Mouse (Mus musculus) liver, adult 2 months (tissue): ENCODE data around the gene Apoh. TPM values are rescaled to one million over a fixed set of nuclear protein-coding genes. Genes with fewer than 3 reads are reported as not detected.

Experiments
- DNase-seq: peaks from one replicate; pipeline ENCODE4 v3.0.0-alpha.2; 2011; ENCODE audit warnings: low read depth, low spot score; ENCODE audit errors: extremely low read depth
- H3K27ac ChIP-seq: fragments of 200-500 bp; replicated peaks from 2 replicates; pipeline ENCODE4 v1.5.1; 2012; ENCODE audit warnings: low read depth, mild to moderate bottlenecking, control low read depth, inconsistent platforms, low read length; ENCODE audit not compliant: insufficient read depth
- H3K27me3 ChIP-seq: fragments of 200-500 bp; 2 replicates; pipeline ENCODE4 v1.6.1; 2012; ENCODE audit warnings: mild to moderate bottlenecking, moderate library complexity, low read length, inconsistent platforms; ENCODE audit not compliant: control insufficient read depth, insufficient read depth
- H3K36me3 ChIP-seq: fragments of 200-500 bp; 2 replicates; pipeline ENCODE4 v1.6.1; 2012; ENCODE audit warnings: low read length, inconsistent platforms; ENCODE audit not compliant: control insufficient read depth, insufficient read depth
- H3K4me1 ChIP-seq: fragments of 200-500 bp; 2 replicates; pipeline ENCODE4 v1.6.1; 2011; ENCODE audit warnings: low read length; ENCODE audit not compliant: control insufficient read depth, insufficient read depth
- H3K4me3 ChIP-seq: fragments of 200-500 bp; 2 replicates; pipeline ENCODE4 v1.5.1; 2011; ENCODE audit warnings: low read depth, mild to moderate bottlenecking, control low read depth, low read length, moderate library complexity; ENCODE audit not compliant: insufficient read depth
- H3K79me2 ChIP-seq: fragments of 200-500 bp; 2 replicates; pipeline ENCODE4 v1.6.1; 2012; ENCODE audit warnings: inconsistent platforms, mild to moderate bottlenecking, low read length, moderate library complexity; ENCODE audit not compliant: control insufficient read depth, insufficient read depth
- H3K9ac ChIP-seq: fragments of 200-500 bp; 2 replicates; pipeline ENCODE4 v1.6.1; 2012; ENCODE audit warnings: low read depth, mild to moderate bottlenecking, control low read depth, inconsistent platforms, low read length
- CTCF ChIP-seq: fragments of 200-500 bp; IDR thresholded peaks from 2 replicates; pipeline ENCODE4 v1.5.1; 2011; ENCODE audit warnings: low read depth, low read length, control low read depth
- POLR2A ChIP-seq: fragments of 200-500 bp; IDR thresholded peaks from 2 replicates; pipeline ENCODE4 v1.6.1; 2011; ENCODE audit warnings: low read length, control low read depth; ENCODE audit not compliant: insufficient read depth; ENCODE audit errors: extremely low read depth
- WGBS: fragments of 180-500 bp; shearing (Covaris S2); methylation state at CpG from one replicate; pipeline ENCODE4 v1.1.7; 2018; 5-methylcytosine and 5-hydroxymethylcytosine counted together
- polyA plus RNA-seq: library from polyadenylated mRNA; depleted of rRNA; stranded (reverse); fragments of >200 nt; gene quantifications from 2 replicates; pipeline ENCODE4 v1.2.3, GENCODE M21; 2012
- total RNA-seq: library from RNA; depleted of rRNA; stranded (reverse); fragments of >200 nt; gene quantifications from 2 replicates; pipeline ENCODE4 v1.2.3, GENCODE M21; 2014

The Apoh gene
- total and polyA plus RNA-seq, 2 experiments, result 2,235 to 3,004 TPM

DNA sequence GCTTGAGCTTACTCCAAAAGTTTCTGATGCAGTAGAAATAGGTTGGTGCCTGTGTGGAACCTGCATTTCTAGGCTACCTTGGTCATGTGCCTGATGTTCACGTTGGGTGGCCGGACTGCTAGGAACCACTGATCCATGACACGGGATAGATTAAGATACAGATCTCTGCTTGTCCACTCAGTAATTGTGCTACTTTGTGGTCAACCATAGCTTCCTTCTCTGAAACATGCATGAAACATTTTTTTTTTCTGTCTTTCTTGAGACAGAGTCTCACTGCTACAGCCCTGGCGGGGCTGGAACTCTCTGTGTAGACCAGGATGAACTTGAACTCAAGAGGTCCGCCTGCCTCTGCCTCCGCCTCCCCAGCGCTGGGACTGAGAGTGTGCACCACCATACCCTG lies 33.7 kb downstream of the Apoh start:
- H3K9ac ChIP-seq, result no peak overlapping the region
- no peaks in the 10 kb centered on the region; the same call in 1 of the 2 replicates for H3K4me1 ChIP-seq
- 91% methylated on average over 7 of the region's 7 CpGs for WGBS
- H3K27ac ChIP-seq, result no peak overlapping the region
- TF ChIP-seq CTCF (no peak), POLR2A (no peak)
- DNase-seq, result no peak
- no peaks in the 10 kb centered on the region for H3K79me2 ChIP-seq
- no peak overlapping the region for H3K4me3 ChIP-seq
- H3K36me3 ChIP-seq, result no peaks in the 10 kb centered on the region
- no peaks in the 10 kb centered on the region for H3K27me3 ChIP-seq

DNA sequence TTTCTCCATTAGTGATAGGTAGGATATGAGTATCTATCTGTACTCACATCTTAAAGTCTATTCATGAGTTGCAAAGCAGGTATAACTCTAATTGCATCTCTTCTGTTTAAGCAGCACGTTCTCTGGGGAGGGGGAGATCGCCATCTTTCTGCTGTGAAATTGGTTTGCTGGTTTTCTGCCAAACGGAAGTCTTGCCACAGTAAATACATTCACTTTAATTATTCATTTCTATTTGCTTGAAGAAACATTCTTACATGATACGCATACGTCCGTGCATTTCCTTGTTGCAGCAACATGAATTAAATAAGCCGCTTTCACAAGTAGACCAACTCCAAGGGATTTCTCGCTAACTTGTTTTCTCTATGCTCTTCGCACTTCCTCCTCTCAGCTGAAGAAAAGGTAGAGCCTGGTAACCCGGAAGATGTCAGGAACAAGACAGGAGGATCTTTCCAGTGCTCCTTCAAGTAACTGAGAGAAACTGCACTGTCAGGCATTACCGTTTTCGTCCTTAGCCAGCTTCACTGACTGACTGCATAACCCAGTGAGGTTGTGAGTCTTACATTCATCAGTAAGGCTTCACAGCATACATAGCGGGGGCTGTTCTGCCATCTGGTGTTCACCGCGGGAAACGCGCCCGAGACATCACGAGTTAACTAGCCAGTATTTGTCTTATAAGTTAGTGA lies 34.7 kb downstream of the Apoh start:
- no peak overlapping the region for H3K9ac ChIP-seq
- no peaks in the 10 kb centered on the region for H3K27me3 ChIP-seq
- peak; percentile 67 for DNase-seq
- H3K27ac ChIP-seq, result no peak overlapping the region
- no peaks in the 10 kb centered on the region; the same call in 1 of the 2 replicates for H3K4me1 ChIP-seq
- no peaks in the 10 kb centered on the region for H3K79me2 ChIP-seq
- 38% methylated on average over 19 of the region's 19 CpGs for WGBS
- TF ChIP-seq CTCF, result peak; percentile 99
- no peak for TF ChIP-seq POLR2A
- H3K36me3 ChIP-seq, result no peaks in the 10 kb centered on the region
- H3K4me3 ChIP-seq, result no peak overlapping the region

GRCm38 (mm10) chr11:108378363-108378751 lies 35.2 kb downstream of the Apoh start:
- DNase-seq, result no peak
- H3K27me3 ChIP-seq, result no peaks in the 10 kb centered on the region
- H3K27ac ChIP-seq, result no peak overlapping the region
- WGBS, result 82% methylated on average over 4 of the region's 4 CpGs
- H3K9ac ChIP-seq, result no peak overlapping the region
- TF ChIP-seq CTCF (no peak), POLR2A (no peak)
- H3K79me2 ChIP-seq, result no peaks in the 10 kb centered on the region
- no peaks in the 10 kb centered on the region; the same call in 1 of the 2 replicates for H3K4me1 ChIP-seq
- no peak overlapping the region for H3K4me3 ChIP-seq
- H3K36me3 ChIP-seq, result no peaks in the 10 kb centered on the region

GRCm38 (mm10) chr11:108382664-108383063 lies 39.5 kb downstream of the Apoh start:
- 44% methylated on average over 3 of the region's 3 CpGs for WGBS
- Histone ChIP-seq H3K79me2 (no peaks in the 10 kb centered on the region), H3K4me1 (peaks cover 12% of the 10 kb centered on the region; the same call in 1 of the 2 replicates), H3K4me3 (no peak overlapping the region), H3K27ac (no peak overlapping the region), H3K27me3 (no peaks in the 10 kb centered on the region), H3K9ac (no peak overlapping the region), H3K36me3 (no peaks in the 10 kb centered on the region)
- no peak for TF ChIP-seq CTCF
- TF ChIP-seq POLR2A, result no peak
- DNase-seq, result peak; percentile 58

GRCm38 (mm10) chr11:108384920-108385665 lies 41.9 kb downstream of the Apoh start:
- WGBS, result 18% methylated on average over 4 of the region's 4 CpGs
- no peaks in the 10 kb centered on the region for H3K79me2 ChIP-seq
- TF ChIP-seq POLR2A (no peak), CTCF (no peak)
- no peak overlapping the region for H3K4me3 ChIP-seq
- peaks cover 12% of the 10 kb centered on the region; the same call in 1 of the 2 replicates for H3K4me1 ChIP-seq
- peak; percentile 98 for DNase-seq
- H3K27ac ChIP-seq, result peak overlapping the region; percentile 96
- peak overlapping the region; percentile 67; the same call in 1 of the 2 replicates for H3K9ac ChIP-seq
- H3K36me3 ChIP-seq, result no peaks in the 10 kb centered on the region
- H3K27me3 ChIP-seq, result no peaks in the 10 kb centered on the region

GRCm38 (mm10) chr11:108385666-108386024 lies 42.5 kb downstream of the Apoh start:
- Histone ChIP-seq H3K27me3 (no peaks in the 10 kb centered on the region), H3K9ac (no peak overlapping the region), H3K36me3 (no peaks in the 10 kb centered on the region), H3K27ac (peak overlapping the region; percentile 61), H3K79me2 (no peaks in the 10 kb centered on the region), H3K4me3 (no peak overlapping the region), H3K4me1 (peaks cover 12% of the 10 kb centered on the region; the same call in 1 of the 2 replicates)
- DNase-seq, result no peak
- WGBS, result 49% methylated on average over 1 of the region's 1 CpGs
- TF ChIP-seq POLR2A, result no peak
